Mouse (Mus musculus): ENCODE data around the gene Cpa2.

DNA sequence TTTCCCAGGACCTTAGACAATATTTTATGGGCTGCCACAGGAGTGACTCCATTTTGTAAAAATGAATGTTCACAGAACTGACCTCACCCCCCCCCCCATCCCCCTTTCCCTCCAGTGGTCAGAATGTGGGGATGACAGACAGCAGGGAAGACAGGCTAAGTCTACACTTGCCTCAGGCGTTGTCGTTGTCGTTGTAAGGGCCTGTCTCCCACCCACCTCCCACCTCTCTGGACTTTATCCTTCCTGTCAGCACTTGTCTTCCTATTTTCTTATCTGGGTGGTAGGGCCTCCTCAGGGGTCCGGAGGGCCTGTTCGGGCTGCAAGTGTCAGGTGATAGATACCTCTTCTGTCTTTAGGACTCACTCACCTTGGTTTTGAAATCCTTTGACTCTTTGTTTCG, 895 bp downstream of the Cpa2 start:
- TF ChIP-seq CTCF (IDR thresholded peaks at IDR 0.05; ENCODE audit: control insufficient read depth, insufficient read depth, insufficient read length) (no peak), CEBPB (IDR thresholded peaks at IDR 0.05; ENCODE audit: low read depth) (no peak), USF1 (IDR thresholded peaks at IDR 0.05; ENCODE audit: low read depth) (no peak), MAX (IDR thresholded peaks at IDR 0.05) (no peak)
